Mouse (Mus musculus) c-Kit-positive CD71-positive TER-119-negative erythroid progenitor cells, embryonic 14.5 days (primary cell): ENCODE results near the gene Hddc3.

ENCODE experiments used
- DNase-seq: peaks from one replicate; pipeline ENCODE4 v3.0.0-alpha.2; 2013; ENCODE audit warnings: low read depth

The Hddc3 gene

DNA sequence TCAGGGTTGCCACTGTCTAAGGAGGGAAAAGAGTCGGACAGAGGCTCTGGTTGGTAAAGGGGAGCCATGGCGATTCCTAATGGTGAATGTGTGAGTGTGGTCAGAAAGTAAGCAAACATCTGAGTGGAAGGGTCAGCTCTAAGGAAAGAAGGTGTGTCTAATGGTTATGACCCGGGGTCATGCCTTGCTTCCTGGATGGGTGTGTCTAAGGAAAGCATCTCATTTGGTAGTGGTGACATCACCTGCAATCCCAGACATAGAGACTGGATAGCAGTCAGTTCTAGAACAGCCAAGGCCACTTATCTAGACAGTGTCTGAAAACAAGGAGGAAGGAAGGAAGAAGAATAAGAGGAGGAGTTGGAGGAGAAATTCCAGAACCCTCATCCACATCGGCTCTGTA is 8.1 kb upstream of the Hddc3 start:
- no peak for DNase-seq

- no peak for DNase-seq
These were observed 6.0 kb upstream of the Hddc3 start for GRCm38 (mm10) chr7:80336932-80337331.

DNA sequence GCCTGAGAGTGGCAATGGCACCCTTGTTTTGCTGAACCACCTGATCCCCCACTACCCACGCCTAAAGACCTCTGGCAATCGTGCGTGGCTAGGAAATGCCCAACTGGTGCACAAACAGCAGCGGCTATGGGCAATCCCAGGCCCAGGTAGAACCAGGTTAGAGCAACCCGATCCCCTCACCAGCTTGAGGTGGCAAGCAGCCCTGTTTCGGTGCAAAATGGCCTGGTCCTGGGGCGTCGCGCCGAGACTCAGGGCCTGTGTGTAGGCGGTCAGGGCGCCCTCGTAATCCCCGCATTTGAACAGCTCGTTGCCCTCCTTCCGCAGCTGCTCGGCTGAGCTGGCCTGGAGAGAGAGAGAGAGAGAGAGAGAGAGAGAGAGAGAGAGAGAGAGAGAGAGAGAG is 3.5 kb upstream of the Hddc3 start:
- DNase-seq: no peak

DNA sequence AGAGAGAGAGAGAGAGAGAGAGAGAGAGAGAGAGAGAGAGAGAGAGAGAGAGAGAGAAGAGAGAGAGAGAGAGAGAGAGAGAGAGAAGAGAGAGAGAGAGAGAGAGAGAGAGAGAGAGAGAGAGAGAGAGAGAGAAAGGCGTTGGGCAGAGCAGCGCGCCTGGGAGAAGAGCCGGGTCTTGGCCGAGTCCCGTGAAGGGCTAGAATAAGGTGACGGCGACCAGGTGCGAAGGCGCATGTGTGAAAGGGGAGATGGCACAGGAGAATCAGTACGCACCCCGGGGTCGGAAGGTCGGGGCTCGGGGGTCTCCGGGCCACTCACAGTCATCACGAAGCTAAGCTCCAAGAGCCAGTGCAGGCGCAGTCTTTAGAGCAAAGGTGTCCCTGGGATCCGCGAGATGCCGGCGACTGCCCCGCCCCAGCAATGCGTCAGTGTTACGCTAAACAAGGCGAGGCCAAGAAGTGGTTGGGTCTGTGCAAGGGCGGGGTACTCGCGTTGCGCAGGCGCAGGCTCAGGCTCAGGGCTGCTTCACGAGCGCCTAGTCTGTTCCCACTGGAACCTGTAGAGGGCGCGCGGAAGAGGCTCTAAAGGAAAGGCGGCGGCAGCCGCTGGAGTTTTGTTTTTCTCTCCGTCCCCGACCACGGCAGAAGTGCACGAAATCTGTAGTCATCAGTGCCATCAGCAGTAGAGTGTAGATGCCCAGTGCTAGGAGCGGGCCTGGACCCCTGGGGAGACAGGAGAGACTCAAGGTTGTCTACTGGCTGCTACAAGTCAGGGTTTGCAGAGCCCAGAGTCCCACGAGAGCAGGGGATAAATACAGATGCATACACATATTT is 2.9 kb upstream of the Hddc3 start:
- DNase-seq: peak; percentile 99

GRCm38 (mm10) chr7:80340793-80341192 is 2.1 kb upstream of the Hddc3 start, which contains the start of gene Unc45a:
Gene Unc45a, minus strand, starts transcription at chr7:80341005.
- peak; percentile 69 for DNase-seq

- DNase-seq: no peak
These were observed 1.1 kb upstream of the Hddc3 start for GRCm38 (mm10) chr7:80341793-80342192.

DNA sequence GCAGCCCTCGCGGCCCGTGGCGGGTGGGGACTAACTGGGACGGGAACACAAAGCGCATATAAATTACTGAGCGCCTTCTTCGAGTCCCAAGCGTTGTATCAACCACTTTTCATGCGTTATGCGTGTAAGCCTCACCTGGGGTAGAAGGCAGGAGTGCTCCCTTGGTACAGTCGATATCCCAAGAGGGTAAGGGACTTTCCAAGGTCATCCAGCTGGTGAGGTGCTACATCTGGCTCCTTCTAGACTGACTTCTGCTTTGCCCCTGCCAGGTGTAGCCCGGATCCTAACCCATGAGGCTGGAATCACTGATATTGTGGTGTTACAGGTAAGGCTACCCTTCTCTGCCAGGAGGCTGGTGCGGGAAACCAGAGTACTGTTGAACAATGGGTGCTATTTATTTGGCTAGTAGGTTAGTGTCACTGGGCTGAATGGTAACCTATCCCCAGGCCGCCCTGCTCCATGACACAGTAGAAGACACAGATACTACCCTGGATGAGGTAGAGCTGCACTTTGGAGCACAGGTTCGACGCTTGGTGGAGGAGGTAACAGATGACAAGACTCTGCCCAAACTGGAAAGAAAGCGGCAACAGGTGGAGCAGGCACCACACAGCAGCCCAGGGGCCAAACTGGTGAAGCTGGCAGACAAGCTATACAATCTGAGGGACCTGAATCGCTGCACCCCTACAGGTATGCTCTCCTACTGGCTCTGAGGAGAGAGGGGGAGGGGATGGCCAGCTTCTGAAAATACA is 540 bp downstream of the Hddc3 start:
- no peak for DNase-seq

DNA sequence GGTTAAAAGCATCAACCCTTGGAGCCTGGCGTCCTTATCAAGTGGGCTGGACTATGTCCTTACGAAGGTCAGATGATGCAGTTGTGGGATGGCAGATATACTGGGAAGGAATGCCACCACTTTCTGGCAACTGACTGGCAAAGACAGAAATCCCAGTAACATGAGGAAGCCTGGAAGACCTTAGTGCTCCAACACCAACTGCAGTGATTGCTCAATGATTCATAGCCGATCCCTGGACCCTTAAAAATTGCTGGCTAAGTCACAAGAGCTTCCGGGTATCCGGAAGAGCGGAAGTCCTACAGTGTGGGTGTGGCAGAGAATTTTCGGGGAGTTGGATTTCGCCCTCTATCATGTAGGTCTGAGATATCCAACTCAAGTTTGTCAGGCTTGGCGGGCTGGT is 3.3 kb downstream of the Hddc3 start:
- no peak for DNase-seq

- DNase-seq: no peak
These were observed 3.9 kb downstream of the Hddc3 start for GRCm38 (mm10) chr7:80346830-80347229.

DNA sequence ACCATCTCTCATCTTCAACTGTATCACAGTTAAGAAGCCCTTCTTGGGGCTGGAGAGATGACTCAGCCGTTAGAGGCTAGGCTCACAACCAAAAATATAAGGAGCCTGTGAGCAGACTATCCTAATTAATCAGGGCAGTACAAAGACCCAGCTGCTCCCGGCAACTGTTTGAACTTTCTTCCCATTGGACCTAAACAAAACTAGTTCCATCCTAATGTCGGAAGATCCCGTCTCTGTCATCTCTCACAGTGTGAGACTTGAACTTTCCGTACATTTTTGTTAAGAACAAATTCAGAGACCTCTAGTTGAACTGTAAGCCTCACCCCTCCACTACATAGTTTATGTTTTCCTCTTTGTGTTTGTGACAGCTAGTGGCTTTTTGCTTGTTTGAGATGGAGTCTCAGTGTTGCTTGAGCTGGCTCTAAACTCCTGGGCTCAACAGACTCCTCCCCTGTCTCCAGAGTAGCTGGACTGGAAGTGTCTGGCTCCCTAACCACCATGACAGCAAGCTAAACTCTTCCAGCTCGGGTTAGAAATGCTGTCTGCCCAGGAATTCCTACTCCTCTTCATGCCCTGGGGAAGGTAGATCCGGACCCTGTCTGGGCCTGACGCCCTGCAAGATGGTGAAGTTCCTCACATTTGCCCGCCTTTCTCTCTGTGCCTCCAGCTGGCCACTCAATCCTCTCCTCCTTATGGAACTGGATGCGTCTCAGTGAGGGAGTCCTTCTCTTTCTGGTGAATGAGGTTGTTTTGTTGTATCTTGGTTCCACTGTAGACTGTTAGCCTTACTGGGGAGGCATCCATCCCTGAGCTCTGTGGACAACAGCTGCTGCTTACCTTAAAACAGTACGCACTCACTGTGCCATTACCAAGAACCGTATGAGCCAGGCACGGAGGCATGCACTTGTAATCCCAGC is 5.0 kb downstream of the Hddc3 start:
- DNase-seq: no peak

DNA sequence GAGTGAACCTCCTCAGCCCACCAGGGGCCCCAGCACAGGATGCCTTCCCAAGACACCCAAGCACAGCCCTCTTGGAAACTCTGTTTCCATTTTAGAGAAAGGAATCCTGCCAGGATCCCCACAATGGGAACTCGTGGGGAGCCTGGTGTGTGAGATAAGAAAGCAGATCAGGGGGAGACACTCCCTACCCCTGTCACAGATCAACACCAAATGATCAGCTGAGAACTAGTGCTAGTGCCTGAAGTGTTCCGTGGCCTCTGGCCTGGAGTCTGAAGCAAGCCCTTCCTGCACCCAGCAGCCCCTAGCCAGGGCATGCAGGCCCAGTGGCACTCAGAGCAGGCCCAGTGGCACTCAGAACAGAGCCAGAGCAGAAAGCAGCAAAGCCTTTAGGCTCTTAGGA is 7.9 kb downstream of the Hddc3 start:
- DNase-seq: no peak

DNA sequence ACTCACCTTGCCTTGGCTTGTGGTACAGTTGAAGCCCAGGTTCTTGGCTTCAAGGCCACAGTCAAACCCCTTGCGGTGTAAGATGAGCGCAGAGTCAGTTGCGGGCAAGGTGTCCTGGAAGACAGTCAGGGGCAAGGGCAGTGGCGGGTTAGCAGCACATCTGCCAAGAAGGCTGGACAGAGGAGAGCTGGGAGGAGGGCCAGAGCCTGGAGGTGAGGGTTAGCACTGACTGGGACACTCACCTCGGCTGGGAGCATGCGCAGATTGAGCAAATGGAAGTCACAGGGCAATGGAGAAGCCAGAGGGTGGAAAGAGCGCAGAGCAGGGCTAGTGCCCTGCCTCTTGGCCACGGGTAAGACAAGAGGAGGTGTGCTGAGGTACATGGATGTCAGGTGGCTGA is 10.0 kb downstream of the Hddc3 start:
- DNase-seq: no peak

DNA sequence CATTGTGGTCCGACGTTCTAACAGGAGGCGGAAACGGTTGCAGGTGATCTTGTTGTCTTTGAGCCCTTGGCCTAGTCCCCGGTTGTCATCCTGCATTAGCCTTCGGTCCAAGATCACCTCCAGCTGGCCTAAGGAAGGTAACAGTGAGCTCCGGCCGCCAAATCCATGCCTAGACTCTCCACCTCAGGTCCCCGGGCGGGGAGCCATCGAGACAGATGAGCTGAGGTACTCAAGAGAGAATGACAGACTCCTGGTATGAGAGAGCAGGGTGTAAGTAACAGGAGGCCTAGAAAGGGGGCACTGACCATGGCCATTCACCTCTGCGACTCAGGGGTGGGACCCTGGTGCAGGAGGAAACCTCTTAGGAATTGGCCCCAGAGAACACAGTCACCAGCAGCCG is 13.4 kb downstream of the Hddc3 start:
- no peak for DNase-seq

- DNase-seq: no peak
These were observed 14.3 kb downstream of the Hddc3 start for GRCm38 (mm10) chr7:80357156-80357555.

- DNase-seq: no peak
These were observed 15.1 kb downstream of the Hddc3 start for GRCm38 (mm10) chr7:80358039-80358438.

DNA sequence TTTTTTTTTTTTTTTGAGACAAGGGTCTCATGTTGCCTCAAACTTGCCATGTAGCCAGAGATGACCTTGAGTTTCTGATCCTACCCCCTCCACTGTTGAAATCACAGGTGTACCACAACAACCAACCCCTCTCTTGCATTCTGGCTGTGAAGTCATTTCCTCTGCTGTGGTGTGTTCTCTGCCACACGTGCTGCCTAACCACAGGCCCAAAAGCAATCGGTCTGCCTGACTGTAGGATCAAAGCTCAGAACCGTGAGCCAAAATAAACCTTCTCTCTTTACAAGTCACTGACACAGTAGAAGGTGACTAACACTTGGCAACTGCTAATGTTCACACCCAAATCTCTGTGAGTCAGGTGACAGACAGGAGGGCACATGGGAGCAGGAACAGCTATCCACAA is 17.5 kb downstream of the Hddc3 start:
- no peak for DNase-seq

DNA sequence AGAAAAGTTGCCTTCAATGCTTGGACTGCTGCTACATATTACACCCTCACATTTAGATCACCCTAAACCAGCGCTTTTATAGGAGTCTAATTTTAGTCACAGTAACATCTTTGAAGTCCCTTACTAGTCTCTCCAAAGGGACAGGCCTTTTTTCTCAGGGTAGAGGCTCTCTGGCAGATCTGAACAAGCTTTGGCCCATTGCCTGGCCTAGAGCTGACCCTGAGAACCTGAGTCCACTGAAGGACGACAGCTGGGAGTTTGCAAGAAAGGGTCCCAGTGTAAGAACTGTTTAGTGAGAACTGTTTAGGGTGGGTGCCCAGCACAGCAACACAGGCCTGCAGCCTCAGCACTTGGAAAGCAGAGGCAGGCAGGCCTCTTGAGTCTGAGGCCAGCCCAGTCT is 22.9 kb downstream of the Hddc3 start:
- no peak for DNase-seq

- DNase-seq: no peak
These were observed 24.3 kb downstream of the Hddc3 start for GRCm38 (mm10) chr7:80367232-80367631.

DNA sequence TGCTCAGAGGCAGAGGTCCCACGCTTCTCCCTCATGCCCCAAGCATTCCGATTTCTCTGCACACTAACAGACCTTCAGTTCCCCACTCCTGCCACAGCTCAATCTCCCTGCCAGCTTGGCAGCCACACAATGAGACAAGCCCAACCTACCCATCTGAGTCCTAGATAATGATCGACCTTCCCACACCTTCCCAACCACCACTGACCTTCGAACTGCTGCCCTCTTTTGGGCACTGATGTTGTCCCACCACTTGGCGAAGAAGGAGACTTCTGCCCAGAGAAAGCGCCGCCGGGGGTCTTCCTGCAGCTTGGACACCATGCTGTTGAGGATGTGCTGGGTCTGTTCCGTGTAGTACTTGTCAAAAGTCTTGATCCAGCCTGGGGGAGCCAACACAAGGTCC is 25.1 kb downstream of the Hddc3 start:
- no peak for DNase-seq

DNA sequence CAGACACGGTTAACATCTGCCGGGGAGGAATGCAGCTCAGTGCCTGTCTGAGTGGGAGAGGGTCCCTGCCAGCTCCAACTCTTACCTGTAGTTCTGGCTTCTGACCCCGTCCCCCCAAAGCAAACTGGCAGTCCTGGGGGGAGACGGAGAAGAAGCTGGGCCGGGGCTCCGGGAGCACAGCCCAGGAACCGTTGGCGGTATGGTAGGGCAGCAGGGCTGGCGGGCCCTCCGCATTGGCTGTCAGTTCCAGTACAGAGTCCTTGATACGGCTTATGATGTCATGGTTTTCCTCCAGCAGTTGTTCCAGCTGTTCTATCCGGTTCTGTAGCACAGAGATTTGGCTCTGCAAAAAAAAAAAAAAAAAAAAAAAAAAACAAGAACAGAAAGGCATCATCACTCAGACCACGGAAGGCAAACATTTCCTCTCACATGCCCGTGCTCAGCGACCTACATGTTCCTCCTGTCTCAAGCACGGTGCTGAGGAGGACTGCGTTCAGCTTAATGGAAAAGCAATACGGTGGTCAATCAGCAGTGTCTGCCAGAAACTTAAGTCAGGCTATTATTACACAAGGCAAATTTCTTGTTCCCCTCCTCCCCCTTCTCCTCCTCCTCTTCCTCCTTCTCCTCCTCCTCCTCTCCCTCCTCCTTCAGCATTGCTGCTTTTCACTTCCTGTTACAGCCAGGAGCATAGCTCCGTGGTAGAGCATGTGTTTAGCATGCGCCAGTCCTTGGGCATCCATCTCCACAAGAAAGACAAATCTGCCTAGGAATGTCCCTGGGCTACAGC is 25.9 kb downstream of the Hddc3 start:
- no peak for DNase-seq

- no peak for DNase-seq
These were observed 26.6 kb downstream of the Hddc3 start for GRCm38 (mm10) chr7:80369461-80369860.
